Mouse (Mus musculus) limb, embryonic 14.5 days (tissue): ENCODE data around the gene Chaf1b. TPM values are rescaled to one million over a fixed set of nuclear protein-coding genes. Genes with fewer than 3 reads are reported as not detected.

ENCODE experiments used
- ATAC-seq: fragments of 200-750 bp; cut with Nextera tagmentation; 2 replicates; pipeline ENCODE4 v1.8.0; 2017; ENCODE audit warnings: low read depth, moderate number of reproducible peaks, moderate TSS enrichment; ENCODE audit not compliant: low FRiP score
- DNase-seq: peaks from one replicate; pipeline ENCODE4 v3.0.0-alpha.2; 2015; ENCODE audit warnings: low spot score
- H3K27ac ChIP-seq: fragments of 300-500 bp; sonication (generic); replicated peaks from 2 replicates; pipeline ENCODE4 v1.5.1; 2014; ENCODE audit warnings: low read depth, mild to moderate bottlenecking, low read length, moderate library complexity, mixed read lengths
- H3K27me3 ChIP-seq: fragments of 300-500 bp; sonication (generic); 2 replicates; pipeline ENCODE4 v1.6.1; 2014; ENCODE audit warnings: low read length, mixed read lengths; ENCODE audit not compliant: control insufficient read depth, insufficient read depth
- H3K36me3 ChIP-seq: fragments of 300-500 bp; sonication (generic); 2 replicates; pipeline ENCODE4 v1.6.1; 2014; ENCODE audit warnings: mild to moderate bottlenecking, low read length, moderate library complexity, mixed read lengths; ENCODE audit not compliant: control insufficient read depth, insufficient read depth
- H3K4me1 ChIP-seq: fragments of 300-500 bp; sonication (generic); 2 replicates; pipeline ENCODE4 v1.6.1; 2014; ENCODE audit warnings: antibody characterized with exemption, low read length, mixed read lengths; ENCODE audit not compliant: control insufficient read depth, insufficient read depth
- H3K4me2 ChIP-seq: fragments of 300-500 bp; sonication (generic); replicated peaks from 2 replicates; pipeline ENCODE4 v1.6.1; 2014; ENCODE audit warnings: low read depth, mild to moderate bottlenecking, low read length, moderate library complexity; ENCODE audit not compliant: severe bottlenecking
- H3K4me3 ChIP-seq: fragments of 300-500 bp; sonication (generic); replicated peaks from 2 replicates; pipeline ENCODE4 v1.5.1; 2014; ENCODE audit warnings: low read length
- H3K9ac ChIP-seq: fragments of 300-500 bp; sonication (generic); 2 replicates; pipeline ENCODE4 v1.6.1; 2014; ENCODE audit warnings: mild to moderate bottlenecking, low read depth, low read length, moderate library complexity; ENCODE audit not compliant: severe bottlenecking
- H3K9me3 ChIP-seq: fragments of 300-500 bp; sonication (generic); 2 replicates; pipeline ENCODE4 v1.6.1; 2016; ENCODE audit warnings: low read length; ENCODE audit not compliant: control insufficient read depth
- POLR2A ChIP-seq: fragments of 200-500 bp; IDR thresholded peaks from 2 replicates; pipeline ENCODE4 v1.8.0; 2012; ENCODE audit warnings: inconsistent platforms, mild to moderate bottlenecking, moderate library complexity, borderline replicate concordance; ENCODE audit not compliant: insufficient read depth, insufficient read length; ENCODE audit errors: extremely low read depth
- WGBS: fragments of 180-500 bp; shearing (Covaris S2); extraction: QIAGEN DNeasy Blood & Tissue Kit; methylation state at CpG from one replicate; pipeline ENCODE4 v1.1.7; 2014; 5-methylcytosine and 5-hydroxymethylcytosine counted together
- polyA plus RNA-seq, 2 experiments: library from polyadenylated mRNA; depleted of rRNA in 1 of 2; stranded (reverse) in 1 of 2; unstranded in 1 of 2; fragments of >200 nt; fragmentation: Nextera tagmentation in 1 of 2; extraction: Ambion mirVana in 1 of 2; gene quantifications; 2 replicates each; pipeline versions ENCODE4 v1.2.1 to v1.2.3; 2012 to 2014

Chaf1b gene
- polyA plus RNA-seq, 2 experiments, result 43.2 to 66.3 TPM

- no peaks in the 10 kb centered on the region for H3K27me3 ChIP-seq
- ATAC-seq (no peak), DNase-seq (no peak)
- H3K36me3 ChIP-seq, result no peaks in the 10 kb centered on the region
- WGBS, result 66% methylated on average over 3 of the region's 3 CpGs
- H3K27ac ChIP-seq, result no peak overlapping the region
- TF ChIP-seq POLR2A, result no peak
- H3K9me3 ChIP-seq, result no peaks in the 10 kb centered on the region
- no peak overlapping the region for H3K4me3 ChIP-seq
- H3K4me2 ChIP-seq, result no peak overlapping the region
- no peaks in the 10 kb centered on the region for H3K4me1 ChIP-seq
- no peak overlapping the region for H3K9ac ChIP-seq
These were observed 29.1 kb downstream of the Chaf1b start for GRCm38 (mm10) chr16:93912808-93913207.

- Histone ChIP-seq H3K36me3 (no peaks in the 10 kb centered on the region), H3K4me1 (no peaks in the 10 kb centered on the region), H3K4me2 (no peak overlapping the region), H3K4me3 (no peak overlapping the region), H3K27ac (no peak overlapping the region), H3K27me3 (no peaks in the 10 kb centered on the region), H3K9ac (no peak overlapping the region), H3K9me3 (no peaks in the 10 kb centered on the region)
- no peak for TF ChIP-seq POLR2A
- no peak for ATAC-seq
- 63% methylated on average over 10 of the region's 10 CpGs for WGBS
- DNase-seq, result no peak
These were observed 30.3 kb downstream of the Chaf1b start for GRCm38 (mm10) chr16:93913881-93914576.

- TF ChIP-seq POLR2A, result no peak
- no peak for DNase-seq
- WGBS, result 42% methylated on average over 7 of the region's 10 CpGs
- no peak overlapping the region for H3K27ac ChIP-seq
- H3K4me3 ChIP-seq, result no peak overlapping the region
- H3K27me3 ChIP-seq, result no peaks in the 10 kb centered on the region
- H3K4me2 ChIP-seq, result no peak overlapping the region
- H3K9me3 ChIP-seq, result no peaks in the 10 kb centered on the region
- ATAC-seq, result no peak
- H3K4me1 ChIP-seq, result no peaks in the 10 kb centered on the region
- no peak overlapping the region for H3K9ac ChIP-seq
- no peaks in the 10 kb centered on the region for H3K36me3 ChIP-seq
These were observed 31.7 kb downstream of the Chaf1b start for GRCm38 (mm10) chr16:93915338-93915849.

GRCm38 (mm10) chr16:93917712-93918678 is 34.3 kb downstream of the Chaf1b start:
- no peak overlapping the region for H3K4me3 ChIP-seq
- no peaks in the 10 kb centered on the region for H3K27me3 ChIP-seq
- H3K9me3 ChIP-seq, result no peaks in the 10 kb centered on the region
- H3K27ac ChIP-seq, result no peak overlapping the region
- peak; percentile 89 for DNase-seq
- ATAC-seq, result peak; percentile 69
- H3K9ac ChIP-seq, result no peak overlapping the region
- H3K4me1 ChIP-seq, result no peaks in the 10 kb centered on the region
- H3K36me3 ChIP-seq, result no peaks in the 10 kb centered on the region
- TF ChIP-seq POLR2A, result no peak
- 45% methylated on average over 14 of the region's 22 CpGs for WGBS
- H3K4me2 ChIP-seq, result 0 out of 2 replicates have a peak overlapping the region, but pooled peaks have one; percentile 16

GRCm38 (mm10) chr16:93918679-93919060 is 35.0 kb downstream of the Chaf1b start:
- 0 out of 2 replicates have a peak overlapping the region, but pooled peaks have one; percentile 16 for H3K4me2 ChIP-seq

More at GRCm38 (mm10) chr16:93918679-93919060, 35.0 kb downstream of the Chaf1b start:
- no peak overlapping the region for H3K9ac ChIP-seq
- DNase-seq (no peak), ATAC-seq (no peak)
- H3K27me3 ChIP-seq, result no peaks in the 10 kb centered on the region
- WGBS, result 65% methylated on average over 8 of the region's 8 CpGs
- H3K27ac ChIP-seq, result no peak overlapping the region
- H3K4me1 ChIP-seq, result no peaks in the 10 kb centered on the region
- H3K4me3 ChIP-seq, result no peak overlapping the region
- no peak for TF ChIP-seq POLR2A
- H3K36me3 ChIP-seq, result no peaks in the 10 kb centered on the region
- no peaks in the 10 kb centered on the region for H3K9me3 ChIP-seq
